Mouse (Mus musculus) heart, embryonic 15.5 days (tissue): Measurements from ENCODE around the gene Mtf1. TPM values are rescaled to one million over a fixed set of nuclear protein-coding genes. Genes with fewer than 3 reads are reported as not detected.

Experiments used
- ATAC-seq: fragments of 200-750 bp; cut with Nextera tagmentation; replicated peaks from 2 replicates; pipeline ENCODE4 v1.8.0; 2017; ENCODE audit warnings: low read depth, moderate TSS enrichment; ENCODE audit not compliant: insufficient number of reproducible peaks, insufficient read depth, low FRiP score
- H3K27ac ChIP-seq: fragments of 300-500 bp; sonication (generic); 2 replicates; pipeline ENCODE4 v1.5.1; 2015; ENCODE audit warnings: mild to moderate bottlenecking, inconsistent platforms
- H3K27me3 ChIP-seq: fragments of 300-500 bp; sonication (generic); 2 replicates; pipeline ENCODE4 v1.6.1; 2015; ENCODE audit warnings: inconsistent platforms
- H3K36me3 ChIP-seq: fragments of 300-500 bp; sonication (generic); 2 replicates; pipeline ENCODE4 v1.6.1; 2015; ENCODE audit warnings: mild to moderate bottlenecking, inconsistent platforms
- H3K4me1 ChIP-seq: fragments of 300-500 bp; sonication (generic); replicated peaks from 2 replicates; pipeline ENCODE4 v1.6.1; 2015; ENCODE audit warnings: inconsistent platforms
- H3K4me2 ChIP-seq: fragments of 300-500 bp; sonication (generic); 2 replicates; pipeline ENCODE4 v1.6.1; 2015; ENCODE audit warnings: inconsistent platforms, mild to moderate bottlenecking, moderate library complexity
- H3K4me3 ChIP-seq: fragments of 300-500 bp; sonication (generic); 2 replicates; pipeline ENCODE4 v1.5.1; 2015; ENCODE audit warnings: mild to moderate bottlenecking, inconsistent platforms
- H3K9ac ChIP-seq: fragments of 300-500 bp; sonication (generic); 2 replicates; pipeline ENCODE4 v1.6.1; 2015; ENCODE audit warnings: mild to moderate bottlenecking, inconsistent platforms
- H3K9me3 ChIP-seq: fragments of 300-500 bp; sonication (generic); replicated peaks from 2 replicates; pipeline ENCODE4 v1.6.1; 2016; ENCODE audit warnings: inconsistent platforms
- WGBS: fragments of 180-500 bp; shearing (Covaris S2); methylation state at CpG from one replicate; pipeline ENCODE4 v1.1.7; 2015; ENCODE audit warnings: mixed read lengths; 5-methylcytosine and 5-hydroxymethylcytosine counted together
- polyA plus RNA-seq: library from polyadenylated mRNA; unstranded; fragments of >200 nt; fragmentation: Nextera tagmentation; extraction: Ambion mirVana; gene quantifications from 2 replicates; pipeline ENCODE4 v1.2.1, GENCODE M21; 2015

Mtf1 gene
- polyA plus RNA-seq, 1 experiment from 2014 or later = 10.1 TPM

DNA sequence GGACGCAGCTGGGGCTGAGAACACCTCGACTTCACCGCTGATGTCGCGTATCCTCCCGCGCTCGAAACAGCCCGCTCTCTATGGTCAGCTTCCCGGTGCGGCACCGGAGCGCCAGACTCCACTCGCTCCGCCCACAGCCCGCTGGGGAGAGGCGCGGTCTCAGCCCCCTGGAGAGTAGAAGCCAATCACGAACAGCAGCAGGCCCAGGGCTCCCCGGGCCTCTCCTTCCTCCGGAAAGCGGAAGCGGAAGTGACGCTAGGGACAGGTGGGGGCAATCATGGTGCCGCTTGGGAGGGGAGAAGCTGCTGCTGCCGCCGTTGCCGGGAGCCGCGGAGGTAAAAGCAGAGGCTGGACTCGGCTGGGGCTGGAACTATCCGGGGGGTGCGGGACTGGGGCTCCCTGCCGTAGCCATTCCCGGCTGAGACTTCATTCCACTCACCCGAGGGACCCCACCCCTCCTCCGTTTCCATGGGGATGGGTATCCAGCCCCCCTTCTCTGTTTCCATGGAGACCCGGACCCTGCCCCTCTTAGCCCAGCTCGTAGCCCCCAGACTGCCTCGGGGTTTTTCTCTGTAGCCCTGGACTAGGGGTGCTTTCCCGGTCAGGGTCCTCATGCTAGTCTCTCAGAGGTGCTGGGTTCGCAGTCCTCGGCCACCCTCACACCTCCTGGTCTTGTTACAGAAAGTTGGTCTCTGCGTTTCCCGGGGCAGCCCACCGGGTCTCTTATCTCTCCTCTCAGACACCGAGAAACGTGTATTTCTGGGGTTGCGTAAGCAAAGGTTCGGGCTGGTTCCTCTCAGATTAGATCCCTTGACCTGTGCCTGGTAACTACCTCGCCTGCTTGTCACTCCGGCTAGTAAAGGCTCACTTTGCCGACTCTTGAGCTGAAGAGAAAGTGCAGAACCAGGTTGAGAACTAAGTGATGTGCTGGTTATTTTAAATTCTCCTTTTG is 681 bp downstream of the Mtf1 start:
- H3K9me3 ChIP-seq = no peaks in the 10 kb centered on the region
- under 1% methylated on average over 49 of the region's 53 CpGs for WGBS
- no peaks in the 10 kb centered on the region for H3K27me3 ChIP-seq
- ATAC-seq = peak; percentile 99
- H3K4me1 ChIP-seq = peaks cover 13% of the 10 kb centered on the region
- H3K36me3 ChIP-seq = peaks cover 30% of the 10 kb centered on the region
- peak overlapping the region; percentile 92 for H3K4me2 ChIP-seq
- H3K9ac ChIP-seq = peak overlapping the region; percentile 99
- H3K4me3 ChIP-seq = peak overlapping the region; percentile 98
- peak overlapping the region; percentile 99 for H3K27ac ChIP-seq

- Histone ChIP-seq H3K4me3 (peak overlapping the region; percentile 98), H3K4me2 (peak overlapping the region; percentile 92)
Measured at GRCm38 (mm10) chr4:124803406-124803805, 1.5 kb downstream of the Mtf1 start.

DNA sequence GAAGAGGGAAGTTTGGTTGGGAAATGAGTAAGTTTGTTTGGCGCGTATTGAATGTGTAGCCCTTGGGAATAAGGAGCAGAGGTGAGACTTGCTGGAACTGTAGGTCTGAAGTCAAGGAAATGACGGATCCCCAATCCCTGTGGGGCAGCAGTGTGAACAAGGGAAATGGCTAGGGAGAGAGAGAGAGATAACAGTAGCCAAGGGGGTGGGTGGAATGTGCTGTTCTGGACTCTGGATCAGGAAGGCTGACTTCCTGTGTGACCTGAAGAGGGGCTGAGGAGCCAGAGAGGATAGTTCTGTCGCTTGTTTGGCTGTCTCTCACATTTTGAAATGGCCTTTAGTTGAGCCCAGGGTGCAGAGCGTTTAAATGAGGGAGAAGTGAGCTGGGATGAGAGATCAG is 6.6 kb downstream of the Mtf1 start:
- peaks cover 18% of the 10 kb centered on the region; the same call in 1 of the 2 replicates for H3K36me3 ChIP-seq
- no peak for ATAC-seq
- H3K4me1 ChIP-seq = peaks cover 6% of the 10 kb centered on the region
- H3K4me3 ChIP-seq = no peak overlapping the region
- H3K27ac ChIP-seq = 0 out of 2 replicates have a peak overlapping the region, but pooled peaks have one; percentile 24
- WGBS = 61% methylated on average over 5 of the region's 5 CpGs
- H3K9ac ChIP-seq = no peak overlapping the region
- no peak overlapping the region for H3K4me2 ChIP-seq
- H3K9me3 ChIP-seq = no peaks in the 10 kb centered on the region
- no peaks in the 10 kb centered on the region for H3K27me3 ChIP-seq

More at GRCm38 (mm10) chr4:124803406-124803805, 1.5 kb downstream of the Mtf1 start:
- H3K36me3 ChIP-seq = peaks cover 26% of the 10 kb centered on the region
- no peak for ATAC-seq
- no peaks in the 10 kb centered on the region for H3K27me3 ChIP-seq
- peaks cover 14% of the 10 kb centered on the region for H3K4me1 ChIP-seq
- WGBS = 75% methylated on average over 6 of the region's 6 CpGs
- H3K9ac ChIP-seq = peak overlapping the region; percentile 99; the same call in 1 of the 2 replicates
- H3K9me3 ChIP-seq = no peaks in the 10 kb centered on the region
- no peak overlapping the region for H3K27ac ChIP-seq

DNA sequence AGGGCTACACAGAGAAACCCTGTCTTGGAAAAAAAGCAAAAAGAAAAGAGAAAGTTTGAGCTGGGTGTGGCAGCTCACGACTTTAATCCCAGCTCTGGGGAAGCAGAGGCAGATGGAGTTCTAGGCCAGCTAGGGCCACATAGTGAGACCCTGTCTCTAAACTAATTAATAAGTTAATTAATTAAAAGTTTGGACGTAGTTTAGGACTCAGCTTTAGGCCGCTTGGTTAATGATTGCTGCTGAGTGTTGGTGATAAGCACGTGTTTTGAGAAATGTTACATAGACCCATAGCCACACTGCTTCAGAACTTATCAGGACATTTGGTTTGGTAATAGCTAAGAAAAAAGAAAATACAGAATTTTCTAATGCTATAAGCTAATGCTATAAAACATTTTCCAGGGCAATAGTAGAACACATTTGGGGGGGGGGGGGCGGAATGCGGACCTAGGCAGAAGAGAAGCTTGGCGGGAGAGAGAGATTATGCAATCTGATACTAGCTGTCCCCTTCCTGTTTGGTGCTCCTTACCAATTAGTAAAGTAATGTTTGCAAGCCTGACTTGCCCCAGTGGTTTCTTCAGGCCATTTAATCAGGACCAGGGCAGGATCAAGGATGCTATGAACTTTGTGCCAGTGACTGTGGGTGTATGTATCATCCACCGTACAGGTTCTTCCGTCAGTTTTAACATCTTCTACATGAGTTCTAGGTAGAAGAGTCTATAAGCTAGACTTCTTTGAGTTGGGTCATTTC is 7.4 kb downstream of the Mtf1 start:
- no peak overlapping the region for H3K9ac ChIP-seq
- H3K27me3 ChIP-seq = no peaks in the 10 kb centered on the region
- no peak overlapping the region for H3K27ac ChIP-seq
- 0 out of 2 replicates have a peak, but pooled peaks cover 4% of the 10 kb centered on the region for H3K4me1 ChIP-seq
- ATAC-seq = no peak
- peaks cover 18% of the 10 kb centered on the region; the same call in 1 of the 2 replicates for H3K36me3 ChIP-seq
- WGBS = 81% methylated on average over 9 of the region's 9 CpGs
- H3K4me3 ChIP-seq = no peak overlapping the region
- H3K9me3 ChIP-seq = no peaks in the 10 kb centered on the region
- no peak overlapping the region for H3K4me2 ChIP-seq

DNA sequence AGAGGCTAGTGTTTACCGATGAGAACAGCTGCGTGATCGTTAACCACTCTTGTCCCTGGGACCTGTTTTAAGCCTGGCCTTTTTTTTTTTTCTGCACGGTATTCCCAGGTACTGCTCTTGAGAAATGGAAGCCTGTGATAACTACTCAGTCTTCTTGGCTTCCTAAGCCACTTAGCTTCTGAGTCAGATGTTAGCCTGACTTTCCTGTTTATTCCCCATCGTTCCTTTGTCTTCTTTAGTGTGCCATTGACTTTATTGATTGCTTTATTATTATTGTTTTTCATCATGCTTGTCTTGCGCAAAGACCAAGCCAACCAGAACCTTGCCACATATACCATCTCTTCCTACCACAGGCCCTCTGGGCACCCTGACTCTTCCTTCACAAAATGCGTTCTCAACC is 8.2 kb downstream of the Mtf1 start:
- H3K4me3 ChIP-seq = no peak overlapping the region
- 0 out of 2 replicates have a peak, but pooled peaks cover 4% of the 10 kb centered on the region for H3K4me1 ChIP-seq
- peaks cover 11% of the 10 kb centered on the region; the same call in 1 of the 2 replicates for H3K36me3 ChIP-seq
- no peaks in the 10 kb centered on the region for H3K9me3 ChIP-seq
- H3K27ac ChIP-seq = no peak overlapping the region
- H3K9ac ChIP-seq = no peak overlapping the region
- H3K27me3 ChIP-seq = no peaks in the 10 kb centered on the region
- no peak overlapping the region for H3K4me2 ChIP-seq
- 85% methylated on average over 7 of the region's 7 CpGs for WGBS
- no peak for ATAC-seq

DNA sequence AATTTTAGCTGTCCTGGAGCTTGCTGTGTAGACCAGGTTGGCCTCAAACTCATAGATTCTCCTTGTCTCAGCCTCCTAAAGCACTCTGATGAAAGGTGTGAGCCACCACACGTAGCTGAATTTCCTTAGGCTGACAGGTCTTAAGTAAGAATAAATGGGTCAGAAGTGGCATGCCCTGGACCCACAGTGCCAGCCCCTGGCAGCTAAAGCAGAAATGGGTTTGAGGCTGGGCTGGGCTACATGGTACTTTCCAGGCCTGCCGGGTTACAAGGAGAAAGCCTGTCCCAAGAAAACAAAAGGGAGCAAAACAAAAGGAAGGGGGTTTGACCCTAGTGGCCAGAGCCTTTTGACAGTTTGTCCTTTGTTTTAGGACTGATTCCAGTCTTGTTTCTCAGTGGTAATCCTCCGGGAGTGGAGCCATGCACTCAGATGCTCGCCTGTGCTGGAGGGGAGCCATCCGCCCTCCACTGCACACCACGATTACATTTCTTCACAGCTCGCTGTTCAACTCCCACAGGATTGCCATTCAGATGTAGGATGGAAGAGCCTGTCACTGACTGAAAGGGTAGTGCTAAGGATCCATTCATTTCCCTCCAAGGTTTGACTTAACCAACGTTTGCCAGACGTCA is 9.6 kb downstream of the Mtf1 start:
- H3K9ac ChIP-seq = no peak overlapping the region

GRCm38 (mm10) chr4:124815901-124816300 is 14.0 kb downstream of the Mtf1 start:
- H3K4me1 ChIP-seq = peaks cover 12% of the 10 kb centered on the region
- H3K4me2 ChIP-seq = no peak overlapping the region
- no peak overlapping the region for H3K4me3 ChIP-seq
- ATAC-seq = no peak
- no peaks in the 10 kb centered on the region for H3K9me3 ChIP-seq
- H3K27ac ChIP-seq = no peak overlapping the region
- WGBS = 87% methylated on average over 11 of the region's 11 CpGs
- H3K27me3 ChIP-seq = no peaks in the 10 kb centered on the region
- no peak overlapping the region for H3K9ac ChIP-seq
- H3K36me3 ChIP-seq = peaks cover 7% of the 10 kb centered on the region; the same call in 1 of the 2 replicates

More for the DNA sequence above, 9.6 kb downstream of the Mtf1 start:
- H3K4me2 ChIP-seq = no peak overlapping the region
- H3K27ac ChIP-seq = no peak overlapping the region
- no peak for ATAC-seq
- peaks cover 4% of the 10 kb centered on the region; the same call in 1 of the 2 replicates for H3K36me3 ChIP-seq
- 58% methylated on average over 9 of the region's 9 CpGs for WGBS
- no peaks in the 10 kb centered on the region for H3K9me3 ChIP-seq
- 0 out of 2 replicates have a peak, but pooled peaks cover 4% of the 10 kb centered on the region for H3K4me1 ChIP-seq
- H3K27me3 ChIP-seq = no peaks in the 10 kb centered on the region
- H3K4me3 ChIP-seq = no peak overlapping the region

DNA sequence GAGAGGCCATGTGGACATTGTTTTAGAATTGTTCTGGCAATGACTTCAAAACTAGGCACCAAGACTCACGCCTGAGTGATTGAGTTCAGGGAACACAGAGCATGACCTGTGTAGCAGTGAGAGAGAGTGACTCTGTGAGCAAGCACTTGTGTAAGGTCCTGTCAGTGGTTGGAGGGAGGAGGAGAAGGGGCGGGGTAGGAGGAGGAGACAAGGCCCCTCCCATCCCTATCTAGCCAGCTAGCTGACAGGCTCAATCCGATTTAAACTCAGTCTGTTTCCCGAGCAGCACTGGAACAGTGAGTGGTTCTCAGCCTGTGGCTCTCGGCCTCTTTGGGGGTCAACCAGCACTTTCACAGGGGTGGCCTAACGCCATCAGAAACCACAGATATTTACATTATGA is 15.9 kb downstream of the Mtf1 start:
- Histone ChIP-seq H3K27me3 (no peaks in the 10 kb centered on the region), H3K36me3 (peaks cover 13% of the 10 kb centered on the region; the same call in 1 of the 2 replicates), H3K27ac (peak overlapping the region; percentile 38; the same call in 1 of the 2 replicates), H3K4me1 (peaks cover 12% of the 10 kb centered on the region), H3K4me2 (no peak overlapping the region), H3K9me3 (no peaks in the 10 kb centered on the region), H3K4me3 (no peak overlapping the region), H3K9ac (no peak overlapping the region)
- WGBS = 10% methylated on average over 6 of the region's 6 CpGs
- ATAC-seq = peak; percentile 90

- no peak overlapping the region for H3K4me2 ChIP-seq
- H3K4me3 ChIP-seq = no peak overlapping the region
- no peak overlapping the region for H3K9ac ChIP-seq
- no peaks in the 10 kb centered on the region for H3K27me3 ChIP-seq
- H3K36me3 ChIP-seq = peaks cover 19% of the 10 kb centered on the region; the same call in 1 of the 2 replicates
- no peaks in the 10 kb centered on the region for H3K9me3 ChIP-seq
- H3K4me1 ChIP-seq = peaks cover 12% of the 10 kb centered on the region
- ATAC-seq = no peak
- no peak overlapping the region for H3K27ac ChIP-seq
- WGBS = 93% methylated on average over 4 of the region's 4 CpGs
Measured at GRCm38 (mm10) chr4:124818832-124819231, 16.9 kb downstream of the Mtf1 start.

GRCm38 (mm10) chr4:124824967-124825366 is 23.1 kb downstream of the Mtf1 start:
- Histone ChIP-seq H3K9ac (no peak overlapping the region), H3K27me3 (no peaks in the 10 kb centered on the region), H3K27ac (no peak overlapping the region), H3K4me2 (no peak overlapping the region), H3K9me3 (no peaks in the 10 kb centered on the region), H3K4me3 (no peak overlapping the region), H3K36me3 (peaks cover 35% of the 10 kb centered on the region), H3K4me1 (no peaks in the 10 kb centered on the region)
- 90% methylated on average over 6 of the region's 6 CpGs for WGBS
- ATAC-seq = no peak
